Mouse (Mus musculus) megakaryocyte-erythroid progenitor cell, adult 5-6 weeks (primary cell): ENCODE measurements around the gene F2. TPM values are rescaled to one million over a fixed set of nuclear protein-coding genes. Genes with fewer than 3 reads are reported as not detected.
"Not testable (repeated sequence)": the region's sequence is repeated elsewhere in the genome, so short reads cannot be mapped to it uniquely, and the experiment has no call there.

Experiments used
- ATAC-seq: replicated peaks from 2 replicates; pipeline ENCODE4 v1.8.0; 2016; ENCODE audit warnings: mild to moderate bottlenecking, inconsistent platforms; ENCODE audit not compliant: severe bottlenecking, poor library complexity, low FRiP score, low TSS enrichment
- total RNA-seq, 2 experiments: library from RNA; stranded (forward) in 1 of 2; stranded (reverse) in 1 of 2; fragments of 200-1000, 215-1000 nt in 1 of 2; fragments of >200 nt in 1 of 2; fragmentation: Nextera tagmentation in 1 of 2; gene quantifications; 2 replicates each; pipeline ENCODE4 v1.2.3; 2014 to 2017

F2 gene
- total RNA-seq, 2 experiments from 2014 or later, result 0.83 TPM; not detected in 1

DNA sequence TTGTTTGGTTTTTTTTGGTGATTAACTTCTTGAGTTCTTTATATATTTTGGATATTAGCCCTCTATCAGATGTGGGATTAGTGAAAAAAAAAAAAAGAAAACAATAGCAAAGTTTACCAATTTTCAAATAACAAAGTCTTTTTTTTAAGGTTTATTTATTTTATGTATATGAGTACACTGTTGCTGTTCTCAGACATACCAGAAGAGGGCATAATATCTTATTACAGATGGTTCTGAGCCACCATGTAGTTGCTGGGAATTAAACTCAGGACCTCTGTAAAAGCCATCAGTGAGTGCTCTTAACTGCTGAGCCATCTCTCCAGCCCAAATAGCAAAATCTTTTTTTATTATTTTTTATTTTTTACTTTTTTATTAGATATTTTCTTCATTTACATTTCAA, 26.8 kb downstream of the F2 start:
- not testable (repeated sequence) for ATAC-seq

DNA sequence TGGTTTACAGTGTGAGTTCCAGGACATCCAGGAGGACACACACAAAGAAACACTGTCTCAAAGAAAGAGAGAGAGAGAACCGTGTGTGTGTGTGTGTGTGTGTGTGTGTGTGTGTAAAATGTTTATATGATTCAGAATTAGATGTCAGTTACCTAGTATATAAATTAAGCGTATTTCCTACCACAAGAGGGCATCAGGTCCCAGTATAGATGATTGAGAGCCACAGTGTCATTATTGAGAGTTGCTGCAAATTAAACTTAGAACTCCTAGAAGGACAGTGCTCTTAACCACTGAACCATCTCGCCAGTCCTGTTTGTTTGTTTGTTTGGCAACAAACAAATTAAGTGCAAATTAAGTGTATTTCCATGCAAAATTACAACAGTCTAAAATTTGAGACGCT, 33.8 kb downstream of the F2 start:
- ATAC-seq, result no peak

DNA sequence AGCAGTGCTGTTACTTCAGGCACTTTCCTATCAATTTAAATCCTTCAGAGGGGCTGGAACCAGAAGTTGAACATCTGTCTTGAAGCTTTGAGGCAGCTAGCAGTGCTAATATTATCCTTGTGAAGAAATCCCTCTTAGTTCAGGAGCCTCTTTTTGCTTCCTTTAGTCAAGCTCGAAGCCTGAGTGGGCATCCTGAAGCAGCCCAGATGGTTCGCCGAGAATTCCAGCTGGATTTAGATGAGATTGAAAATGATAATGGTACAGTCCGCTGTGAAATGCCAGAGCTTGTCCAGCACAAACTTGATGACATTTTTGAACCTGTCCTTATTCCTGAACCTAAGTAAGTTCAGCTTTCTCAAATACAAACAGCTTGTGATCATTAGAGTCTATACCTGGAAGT, 35.7 kb downstream of the F2 start:
- ATAC-seq, result no peak

DNA sequence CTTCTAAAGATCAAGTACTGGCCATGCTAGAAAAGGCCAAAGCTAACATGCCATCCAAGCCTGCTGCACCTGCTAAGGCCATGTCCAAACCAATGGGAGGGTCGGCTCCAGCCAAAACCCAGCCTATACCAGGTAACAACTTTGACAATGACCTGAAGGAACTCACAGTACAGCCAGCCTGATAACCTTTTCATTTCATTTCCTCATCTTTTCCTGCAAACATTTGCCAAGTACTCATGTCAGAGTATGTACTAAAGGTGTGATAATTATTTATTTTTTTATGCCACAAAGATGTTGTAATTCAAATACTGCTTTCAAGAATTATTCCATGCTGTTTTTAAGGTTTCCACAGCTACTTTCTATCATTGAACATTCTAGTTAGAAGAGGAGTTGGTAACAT, 50.0 kb downstream of the F2 start:
- no peak for ATAC-seq

DNA sequence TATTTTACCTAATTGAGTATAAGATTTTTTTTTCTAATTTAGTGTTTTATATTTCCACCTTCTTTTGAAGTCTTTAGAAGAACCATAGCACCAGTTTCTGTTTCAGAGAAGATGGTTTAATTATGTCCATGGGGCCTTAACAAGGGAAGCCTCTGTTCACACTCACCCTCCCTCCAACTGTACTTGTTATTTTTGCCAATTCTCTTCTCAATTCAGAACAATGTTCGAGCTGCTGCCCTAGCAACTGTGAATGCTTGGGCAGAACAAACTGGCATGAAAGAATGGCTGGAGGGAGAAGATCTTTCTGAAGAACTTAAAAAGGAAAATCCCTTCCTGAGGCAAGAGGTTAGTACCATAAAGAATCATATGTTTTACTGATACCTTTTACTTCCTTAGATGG, 55.3 kb downstream of the F2 start:
- no peak for ATAC-seq

Other genes with a start within 250 kb of the F2 start
- 11.1 and 12.1 TPM in 2 replicates for gene 1110051M20Rik, start 191.7 kb downstream of the F2 start, total RNA-seq (2014; fragmentation: Nextera tagmentation)
- gene 1110051M20Rik, start 191.7 kb downstream of the F2 start, total RNA-seq (2017), result 3.1 and 9.3 TPM in 2 replicates
- not detected in 2 replicates for gene Lrp4, start 178.9 kb downstream of the F2 start, total RNA-seq (2014; fragmentation: Nextera tagmentation)
- gene Lrp4, start 178.9 kb downstream of the F2 start, total RNA-seq (2017), result 0.23 TPM in 1 of 2 replicates, not detected in the other
- 84.4 and 87.2 TPM in 2 replicates for gene Ckap5, start 109.7 kb downstream of the F2 start, total RNA-seq (2014; fragmentation: Nextera tagmentation)
- gene Ckap5, start 109.7 kb downstream of the F2 start, total RNA-seq (2017), result 78.2 and 82.4 TPM in 2 replicates
- 17.5 and 18.0 TPM in 2 replicates for gene Zfp408, start 13.4 kb upstream of the F2 start, total RNA-seq (2014; fragmentation: Nextera tagmentation)
- gene Zfp408, start 13.4 kb upstream of the F2 start, total RNA-seq (2017), result 4.9 and 6.7 TPM in 2 replicates
- 42.7 and 48.6 TPM in 2 replicates for gene Arhgap1, start 13.4 kb upstream of the F2 start, total RNA-seq (2014; fragmentation: Nextera tagmentation)
- 25.8 and 38.7 TPM in 2 replicates for gene Arhgap1, start 13.4 kb upstream of the F2 start, total RNA-seq (2017)
- gene Atg13, start 74.2 kb upstream of the F2 start, total RNA-seq (2014; fragmentation: Nextera tagmentation), result 16.3 and 22.0 TPM in 2 replicates
- gene Atg13, start 74.2 kb upstream of the F2 start, total RNA-seq (2017), result 7.7 and 10.1 TPM in 2 replicates
- 6.6 and 8.4 TPM in 2 replicates for gene Harbi1, start 74.4 kb upstream of the F2 start, total RNA-seq (2014; fragmentation: Nextera tagmentation)
- 10.6 and 15.9 TPM in 2 replicates for gene Harbi1, start 74.4 kb upstream of the F2 start, total RNA-seq (2017)
- gene Ambra1, start 93.7 kb upstream of the F2 start, total RNA-seq (2014; fragmentation: Nextera tagmentation), result 28.0 and 40.5 TPM in 2 replicates
- gene Ambra1, start 93.7 kb upstream of the F2 start, total RNA-seq (2017), result 33.1 and 35.6 TPM in 2 replicates